Mouse (Mus musculus) lung, embryonic 14.5 days (tissue): ENCODE measurements around the gene Ehd1. TPM values are rescaled to one million over a fixed set of nuclear protein-coding genes. Genes with fewer than 3 reads are reported as not detected.

Experiments
- ATAC-seq: fragments of 200-750 bp; cut with Nextera tagmentation; 2 replicates; pipeline ENCODE4 v1.8.0; 2017; ENCODE audit warnings: mild to moderate bottlenecking, moderate TSS enrichment, moderate library complexity; ENCODE audit not compliant: insufficient read depth
- DNase-seq: peaks from one replicate; pipeline ENCODE4 v3.0.0-alpha.2; 2015
- H3K27ac ChIP-seq: fragments of 300-500 bp; sonication (generic); 2 replicates; pipeline ENCODE4 v1.5.1; 2014; ENCODE audit warnings: low read depth, mild to moderate bottlenecking, moderate library complexity
- H3K27me3 ChIP-seq: fragments of 300-500 bp; sonication (generic); 2 replicates; pipeline ENCODE4 v1.6.1; 2014; ENCODE audit warnings: low read length, control low read depth; ENCODE audit not compliant: insufficient read depth
- H3K36me3 ChIP-seq: fragments of 300-500 bp; sonication (generic); 2 replicates; pipeline ENCODE4 v1.6.1; 2014; ENCODE audit warnings: control low read depth; ENCODE audit not compliant: insufficient read depth
- H3K4me1 ChIP-seq: fragments of 300-500 bp; sonication (generic); 2 replicates; pipeline ENCODE4 v1.6.1; 2014; ENCODE audit warnings: antibody characterized with exemption, control low read depth; ENCODE audit not compliant: insufficient read depth
- H3K4me2 ChIP-seq: fragments of 300-500 bp; sonication (generic); 2 replicates; pipeline ENCODE4 v1.6.1; 2014; ENCODE audit warnings: mild to moderate bottlenecking
- H3K4me3 ChIP-seq: fragments of 300-500 bp; sonication (generic); 2 replicates; pipeline ENCODE4 v1.5.1; 2014; ENCODE audit warnings: low read depth, low read length
- H3K9ac ChIP-seq: fragments of 300-500 bp; sonication (generic); 2 replicates; pipeline ENCODE4 v1.6.1; 2014
- H3K9me3 ChIP-seq: fragments of 300-500 bp; sonication (generic); 2 replicates; pipeline ENCODE4 v1.6.1; 2016; ENCODE audit warnings: low read depth, low read length, control low read depth
- CTCF ChIP-seq: IDR thresholded peaks from 2 replicates; pipeline ENCODE4 v1.5.1; 2016; ENCODE audit warnings: antibody characterized with exemption, low read depth
- WGBS: fragments of 180-500 bp; shearing (Covaris S2); extraction: QIAGEN DNeasy Blood & Tissue Kit; methylation state at CpG from one replicate; pipeline ENCODE4 v1.1.7; 2014; 5-methylcytosine and 5-hydroxymethylcytosine counted together
- polyA plus RNA-seq: library from polyadenylated mRNA; unstranded; fragments of >200 nt; fragmentation: Nextera tagmentation; extraction: Ambion mirVana; gene quantifications from 2 replicates; pipeline ENCODE4 v1.2.1, GENCODE M21; 2014

The Ehd1 gene
- polyA plus RNA-seq, 1 experiment from 2014 or later = 50.3 TPM

DNA sequence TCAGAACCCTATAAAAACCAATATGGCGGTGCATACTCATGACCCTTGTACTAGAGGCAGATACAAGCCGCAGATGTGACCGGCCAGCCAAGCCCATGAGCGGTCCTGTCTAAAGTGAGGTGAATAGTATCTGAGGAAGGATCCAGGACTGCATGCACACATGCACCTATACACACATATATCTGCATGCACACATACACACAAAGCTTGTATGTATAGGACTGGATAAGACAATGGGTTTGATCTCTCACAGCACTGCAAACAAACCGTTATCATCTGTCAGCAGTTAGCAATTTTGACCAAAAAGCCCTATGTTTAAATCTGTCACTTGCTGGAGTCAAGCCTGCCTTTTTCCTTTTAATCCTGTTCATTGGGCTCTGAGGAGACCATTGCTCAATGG lies 25.6 kb downstream of the Ehd1 start:
- H3K27me3 ChIP-seq = no peaks in the 10 kb centered on the region
- WGBS = 86% methylated on average over 5 of the region's 5 CpGs
- no peak overlapping the region for H3K27ac ChIP-seq

DNA sequence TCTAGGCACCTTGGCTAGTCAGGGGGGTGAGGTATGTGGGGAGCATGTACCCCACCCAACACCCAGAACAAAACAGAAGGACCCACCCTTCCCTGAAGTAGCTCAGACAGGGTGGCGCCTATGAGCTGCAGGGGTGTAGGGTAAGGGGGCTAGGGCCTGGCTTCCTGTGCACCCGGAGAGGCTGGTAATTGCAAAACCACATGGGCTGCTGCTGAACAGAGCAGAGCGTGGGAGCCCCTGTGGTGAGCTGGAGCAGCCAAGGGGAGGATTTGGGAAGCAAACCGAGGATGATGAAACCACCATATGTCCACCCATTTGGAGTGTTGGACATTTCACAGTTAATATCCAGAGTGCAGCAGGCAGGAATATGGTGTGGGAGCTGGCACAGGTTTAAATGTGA lies 26.0 kb downstream of the Ehd1 start:
- Histone ChIP-seq H3K4me1 (peaks cover 4% of the 10 kb centered on the region; the same call in 1 of the 2 replicates), H3K36me3 (peaks cover 18% of the 10 kb centered on the region), H3K4me3 (no peak overlapping the region), H3K27ac (no peak overlapping the region), H3K9ac (no peak overlapping the region), H3K9me3 (no peaks in the 10 kb centered on the region), H3K27me3 (no peaks in the 10 kb centered on the region), H3K4me2 (no peak overlapping the region)
- 37% methylated on average over 4 of the region's 4 CpGs for WGBS
- no peak for TF ChIP-seq CTCF
- ATAC-seq (no peak), DNase-seq (no peak)

More for the DNA sequence above, 25.6 kb downstream of the Ehd1 start:
- H3K9ac ChIP-seq = no peak overlapping the region
- no peak for ATAC-seq
- DNase-seq = no peak
- H3K4me3 ChIP-seq = no peak overlapping the region
- no peak for TF ChIP-seq CTCF
- H3K36me3 ChIP-seq = peaks cover 19% of the 10 kb centered on the region
- H3K9me3 ChIP-seq = no peaks in the 10 kb centered on the region
- peaks cover 4% of the 10 kb centered on the region; the same call in 1 of the 2 replicates for H3K4me1 ChIP-seq
- no peak overlapping the region for H3K4me2 ChIP-seq

DNA sequence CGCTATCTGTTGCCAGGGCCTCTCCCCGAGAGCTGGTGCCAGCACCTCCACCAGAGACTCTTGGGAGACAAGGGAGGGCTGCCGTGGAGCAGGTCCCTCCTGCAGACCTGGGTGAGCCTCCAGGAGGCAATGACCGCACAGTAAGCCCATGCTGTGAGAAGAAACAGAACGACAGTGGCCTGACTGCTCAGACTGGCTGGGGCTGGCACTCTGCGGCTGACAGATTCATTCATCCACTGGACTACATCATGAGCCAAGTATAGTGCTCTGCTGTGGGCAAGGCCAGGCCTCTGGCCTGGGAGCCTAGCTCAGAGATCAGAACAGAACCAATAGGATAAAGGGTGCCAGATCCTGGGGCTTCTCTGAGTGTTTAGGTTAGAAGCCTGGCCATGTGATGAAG lies 27.3 kb downstream of the Ehd1 start:
- no peaks in the 10 kb centered on the region for H3K9me3 ChIP-seq
- no peak for ATAC-seq
- no peaks in the 10 kb centered on the region for H3K27me3 ChIP-seq
- no peak overlapping the region for H3K4me2 ChIP-seq
- H3K27ac ChIP-seq = no peak overlapping the region
- peaks cover 4% of the 10 kb centered on the region; the same call in 1 of the 2 replicates for H3K4me1 ChIP-seq
- DNase-seq = no peak
- H3K36me3 ChIP-seq = peaks cover 5% of the 10 kb centered on the region; the same call in 1 of the 2 replicates
- 70% methylated on average over 6 of the region's 6 CpGs for WGBS
- H3K9ac ChIP-seq = no peak overlapping the region
- no peak for TF ChIP-seq CTCF
- no peak overlapping the region for H3K4me3 ChIP-seq

DNA sequence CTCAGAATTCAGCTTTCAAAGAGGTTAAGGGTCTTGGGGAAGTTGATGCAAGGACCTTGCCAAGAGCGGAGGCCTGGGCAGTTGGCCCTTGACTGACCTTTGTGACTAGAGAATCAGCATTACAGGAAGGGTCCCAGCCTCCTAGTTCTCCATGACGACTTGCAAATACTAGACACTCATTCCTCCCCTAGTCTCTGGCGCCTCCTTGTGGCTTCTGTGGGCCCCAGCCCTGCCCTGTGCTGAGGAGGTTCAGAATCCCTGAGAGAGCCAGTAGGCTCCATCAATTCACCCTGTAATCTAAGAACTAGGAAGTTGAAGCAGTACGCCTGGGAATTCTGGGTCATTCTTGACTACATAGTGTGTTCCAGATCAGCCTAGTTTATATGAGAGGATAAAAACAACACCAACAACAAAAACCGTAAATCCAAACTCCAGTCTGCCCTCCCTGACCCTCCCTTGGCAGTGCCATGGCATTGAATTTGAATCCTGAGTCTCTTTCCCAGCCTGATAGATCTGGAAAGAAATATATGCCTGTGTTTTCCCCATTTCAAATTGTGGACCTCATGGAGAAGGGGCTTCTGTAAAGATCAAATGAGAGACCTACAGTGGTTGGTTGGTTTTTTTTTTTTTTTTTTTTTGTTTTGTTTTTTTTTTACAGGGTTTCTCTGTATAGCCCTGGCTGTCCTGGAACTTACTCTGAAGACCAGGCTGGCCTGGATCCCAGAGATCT lies 28.4 kb downstream of the Ehd1 start:
- DNase-seq = peak; percentile 94
- no peak overlapping the region for H3K27ac ChIP-seq

DNA sequence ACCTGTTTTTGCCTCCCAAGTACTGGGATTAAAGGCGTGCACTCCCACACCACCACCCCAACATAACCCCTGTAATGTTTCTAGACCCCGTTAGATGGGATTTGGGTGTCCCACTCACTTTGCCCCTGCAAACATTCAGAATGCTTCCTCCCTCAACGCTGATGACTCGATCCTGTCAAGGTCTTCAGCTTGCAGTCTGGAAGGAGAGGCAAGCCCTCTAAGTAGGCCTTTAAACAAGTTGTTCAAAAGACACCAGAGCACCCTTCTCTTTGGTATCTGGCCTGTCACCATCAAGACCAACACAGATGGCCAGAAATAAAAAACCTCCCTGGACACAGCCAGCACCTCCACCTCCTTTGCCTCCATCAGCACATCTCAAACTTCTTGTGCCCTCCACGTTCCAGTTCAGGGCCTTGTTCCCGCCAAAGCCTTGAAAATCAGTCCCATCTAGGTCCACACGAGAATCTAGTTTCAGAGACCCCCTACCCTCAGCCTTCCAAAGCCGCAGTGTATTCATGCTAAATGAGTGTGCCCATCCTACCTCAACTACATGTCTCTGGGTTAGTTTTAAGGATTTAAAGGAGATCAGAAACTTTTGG lies 29.1 kb downstream of the Ehd1 start:
- H3K36me3 ChIP-seq = peaks cover 6% of the 10 kb centered on the region
- no peaks in the 10 kb centered on the region for H3K27me3 ChIP-seq
- peak overlapping the region; percentile 62 for H3K4me3 ChIP-seq
- peak overlapping the region; percentile 54 for H3K9ac ChIP-seq
- DNase-seq (no peak), ATAC-seq (no peak)
- H3K9me3 ChIP-seq = no peaks in the 10 kb centered on the region
- 47% methylated on average over 8 of the region's 8 CpGs for WGBS
- H3K27ac ChIP-seq = peak overlapping the region; percentile 76; the same call in 1 of the 2 replicates
- H3K4me1 ChIP-seq = no peaks in the 10 kb centered on the region
- H3K4me2 ChIP-seq = peak overlapping the region; percentile 75
- TF ChIP-seq CTCF = no peak

More for the DNA sequence above, 28.4 kb downstream of the Ehd1 start:
- Histone ChIP-seq H3K27me3 (no peaks in the 10 kb centered on the region), H3K36me3 (no peaks in the 10 kb centered on the region), H3K9ac (no peak overlapping the region), H3K4me2 (no peak overlapping the region), H3K4me1 (peaks cover 1% of the 10 kb centered on the region; the same call in 1 of the 2 replicates), H3K4me3 (no peak overlapping the region), H3K9me3 (no peaks in the 10 kb centered on the region)
- peak; percentile 51 for ATAC-seq
- peak; percentile 94 for TF ChIP-seq CTCF
- 23% methylated on average over 5 of the region's 5 CpGs for WGBS

DNA sequence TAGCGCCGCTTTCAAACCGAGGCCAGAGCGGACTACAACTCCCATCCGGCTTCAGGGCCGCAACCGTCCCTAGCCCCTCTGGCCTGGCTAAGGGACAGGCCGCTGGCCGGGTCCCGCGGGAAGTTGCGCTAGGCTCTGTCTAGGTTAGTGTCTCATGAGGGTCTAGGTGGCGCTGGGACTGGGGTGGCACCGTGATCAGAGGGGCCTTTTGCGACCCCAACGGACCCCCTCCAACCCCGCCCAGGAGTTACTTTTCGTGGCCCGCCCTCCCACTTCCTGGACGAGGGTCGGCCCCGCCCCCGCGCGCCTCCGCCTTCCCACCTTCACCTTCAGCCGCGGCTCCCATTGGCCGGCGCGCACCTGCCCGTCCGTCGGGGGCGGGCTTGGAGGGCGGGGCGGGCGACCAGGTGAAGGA lies 29.6 kb downstream of the Ehd1 start, which contains the start of gene Cdc42bpg:
Gene Cdc42bpg, plus strand, starts transcription at position 320 of the 415 bp plus-strand sequence.
- under 1% methylated on average over 37 of the region's 38 CpGs for WGBS
- Histone ChIP-seq H3K4me3 (peak within 1 kb of the TSS; percentile 62), H3K27me3 (no peaks in the 10 kb centered on the region), H3K9me3 (no peaks in the 10 kb centered on the region), H3K4me2 (peak within 1 kb of the TSS; percentile 75), H3K27ac (peak within 1 kb of the TSS; percentile 76), H3K4me1 (no peaks in the 10 kb centered on the region), H3K9ac (peak within 1 kb of the TSS; percentile 54), H3K36me3 (peaks cover 12% of the 10 kb centered on the region)
- DNase-seq (peak; percentile 87), ATAC-seq (peak; percentile 81)
- TF ChIP-seq CTCF = no peak

DNA sequence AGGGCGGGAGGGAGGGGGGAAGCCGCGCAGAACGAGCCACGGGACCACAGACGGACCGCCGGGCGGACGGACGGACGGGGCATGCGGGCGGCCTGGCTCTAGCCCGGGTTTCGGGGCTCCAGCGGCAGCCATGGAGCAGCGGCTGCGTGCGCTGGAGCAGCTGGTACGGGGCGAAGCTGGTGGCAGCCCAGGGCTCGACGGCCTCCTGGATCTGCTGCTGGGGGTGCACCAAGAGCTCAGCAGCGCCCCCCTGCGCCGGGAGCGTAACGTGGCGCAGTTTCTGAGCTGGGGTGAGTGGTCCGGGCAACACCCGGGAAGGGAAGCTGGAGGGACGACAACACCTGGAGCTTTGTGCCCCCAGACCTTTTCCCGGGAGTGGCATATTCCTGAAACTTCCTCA lies 30.1 kb downstream of the Ehd1 start:
- Histone ChIP-seq H3K9ac (peak overlapping the region; percentile 54), H3K27me3 (no peaks in the 10 kb centered on the region), H3K27ac (peak overlapping the region; percentile 76), H3K9me3 (no peaks in the 10 kb centered on the region), H3K4me3 (peak overlapping the region; percentile 62), H3K4me2 (peak overlapping the region; percentile 75), H3K4me1 (no peaks in the 10 kb centered on the region), H3K36me3 (peaks cover 15% of the 10 kb centered on the region)
- DNase-seq (peak; percentile 89), ATAC-seq (peak; percentile 66)
- TF ChIP-seq CTCF = peak; percentile 84
- WGBS = under 1% methylated on average over 30 of the region's 34 CpGs
